Mouse (Mus musculus) right cerebral cortex, postnatal 10 days (tissue): ENCODE measurements around the gene Baiap2l1.

ENCODE experiments used
- DNase-seq, 2 experiments: peaks; one replicate each; pipeline ENCODE4 v3.0.0; 2021; ENCODE audit warnings: low spot score in 2 of 2

Gene Baiap2l1

DNA sequence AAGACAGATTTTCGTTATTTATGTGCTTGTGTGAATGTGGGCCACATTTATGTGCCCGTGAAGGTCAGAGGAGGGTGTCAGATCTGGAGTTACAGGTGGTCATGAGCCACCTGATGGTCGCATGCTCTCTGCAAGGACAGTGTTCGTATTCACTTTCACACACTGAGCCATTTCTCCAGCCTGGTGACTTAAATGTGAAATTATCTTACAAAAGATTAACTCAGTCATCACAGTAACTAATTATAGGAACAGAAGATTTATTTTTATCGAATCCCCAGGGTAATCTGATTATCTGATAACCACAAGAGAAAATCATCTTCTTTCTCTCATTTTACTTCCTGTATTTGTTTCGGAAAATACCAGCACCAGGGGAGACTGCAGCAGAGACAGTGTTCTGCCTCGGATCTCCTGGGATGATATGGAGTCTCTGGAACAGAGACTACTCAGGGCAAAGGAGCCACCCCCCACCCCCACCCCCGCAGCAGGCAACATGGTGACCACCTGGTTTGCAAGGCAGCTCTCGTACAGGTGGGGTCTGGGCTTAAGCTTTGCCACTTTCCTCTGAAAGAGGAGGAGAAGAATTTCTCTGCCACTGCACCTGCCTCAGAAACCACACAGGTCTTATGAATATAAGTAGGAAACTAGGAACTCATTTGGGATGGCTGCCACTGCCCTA lies 71.2 kb downstream of the Baiap2l1 start:
- DNase-seq = no peak

DNA sequence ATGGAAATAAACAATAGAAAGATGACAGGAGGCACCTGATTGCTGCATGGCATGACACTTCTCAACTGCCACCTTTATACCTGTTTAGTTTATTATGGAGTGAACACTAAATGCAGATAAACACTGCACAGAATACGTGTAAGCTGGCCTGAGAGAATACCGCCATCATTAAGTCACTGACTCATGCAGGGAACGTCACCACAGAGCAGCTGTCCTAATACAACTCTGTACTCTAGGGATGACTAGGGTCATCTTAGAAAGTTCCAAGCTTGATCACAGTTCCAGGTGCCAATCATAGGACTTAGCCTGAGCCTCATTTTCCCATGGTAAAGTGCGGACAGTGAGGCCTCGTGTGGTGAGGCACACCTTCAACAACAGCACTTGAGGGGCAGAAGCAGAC lies 73.3 kb downstream of the Baiap2l1 start:
- DNase-seq = no peak

DNA sequence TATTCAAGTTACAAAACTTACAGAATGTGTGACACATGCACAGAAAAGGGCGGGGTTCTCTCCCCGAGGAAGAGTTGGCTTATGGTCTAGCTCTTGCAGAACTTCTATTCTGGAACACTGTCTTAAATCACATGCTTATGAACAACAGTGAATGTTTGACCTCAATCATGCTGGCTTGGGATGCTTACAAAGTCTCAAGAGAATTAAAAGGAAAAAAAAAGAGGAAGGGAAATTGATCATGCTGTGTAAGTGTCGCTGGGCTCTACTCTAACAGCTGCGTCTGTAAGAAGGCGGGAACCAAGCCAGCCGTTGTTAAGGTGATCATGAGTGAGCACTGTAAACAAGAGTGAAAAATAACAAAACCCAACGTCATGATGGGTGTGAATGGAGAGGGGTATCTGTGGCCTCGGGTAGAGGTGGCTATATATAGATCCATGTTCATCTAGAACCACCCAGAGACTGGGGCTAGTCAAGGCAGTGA lies 74.3 kb downstream of the Baiap2l1 start:
- no peak for DNase-seq

DNA sequence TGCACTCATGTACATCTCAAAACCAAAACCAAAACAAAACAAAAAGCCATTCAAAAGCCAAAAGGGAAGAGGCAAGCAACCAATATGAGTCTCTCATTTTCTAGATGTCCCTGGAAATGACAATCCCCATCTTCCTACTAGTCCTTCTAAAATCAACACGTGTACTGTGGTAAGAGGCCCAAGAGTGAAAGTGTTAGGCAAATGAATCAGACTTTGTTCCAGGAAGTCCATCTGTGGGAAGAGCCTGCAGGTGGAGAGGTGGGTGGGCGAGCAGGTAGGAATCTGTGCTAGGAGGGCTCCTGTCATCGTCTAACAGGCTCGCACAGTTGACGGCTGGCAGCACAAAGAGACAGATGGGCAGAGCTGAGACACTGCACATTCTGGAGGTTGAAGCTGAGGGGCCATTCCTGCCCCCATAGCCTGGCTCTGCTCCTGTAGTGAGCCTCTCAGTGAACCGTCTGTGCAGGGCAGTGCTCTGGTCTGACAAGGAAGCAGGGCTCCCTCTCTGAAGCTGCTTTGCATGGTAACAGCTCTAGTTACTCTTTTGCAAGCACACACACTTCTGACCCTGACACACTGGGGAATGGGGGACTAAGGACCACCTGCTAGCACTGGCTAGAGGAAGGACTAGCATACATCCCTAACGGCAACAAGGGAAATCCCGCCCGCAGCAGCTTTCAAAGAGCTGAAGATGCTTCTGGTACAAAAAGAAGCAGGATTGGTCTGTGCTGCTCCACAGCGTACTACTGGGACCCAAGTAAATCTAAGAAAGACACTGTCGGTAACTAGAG lies 75.2 kb downstream of the Baiap2l1 start:
- DNase-seq = no peak

DNA sequence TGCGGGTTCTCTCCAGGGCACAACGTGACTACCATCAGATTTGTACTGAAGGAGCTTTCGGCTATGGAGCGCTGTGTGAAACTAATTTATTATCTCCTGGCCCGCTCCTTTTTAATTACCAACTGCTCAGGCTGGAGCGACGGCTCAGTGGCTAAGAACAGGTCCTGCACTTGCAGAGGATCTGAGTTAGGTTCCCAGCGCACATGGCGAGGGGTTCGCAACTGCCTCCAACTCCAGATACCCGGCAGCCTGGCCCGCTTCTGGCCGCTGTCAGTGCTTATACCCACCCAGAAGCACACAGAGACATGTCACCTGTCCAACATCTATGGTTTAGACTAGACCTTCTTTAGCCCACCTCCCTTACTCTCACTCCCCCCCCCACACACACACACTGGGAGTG lies 78.0 kb downstream of the Baiap2l1 start:
- no peak for DNase-seq

DNA sequence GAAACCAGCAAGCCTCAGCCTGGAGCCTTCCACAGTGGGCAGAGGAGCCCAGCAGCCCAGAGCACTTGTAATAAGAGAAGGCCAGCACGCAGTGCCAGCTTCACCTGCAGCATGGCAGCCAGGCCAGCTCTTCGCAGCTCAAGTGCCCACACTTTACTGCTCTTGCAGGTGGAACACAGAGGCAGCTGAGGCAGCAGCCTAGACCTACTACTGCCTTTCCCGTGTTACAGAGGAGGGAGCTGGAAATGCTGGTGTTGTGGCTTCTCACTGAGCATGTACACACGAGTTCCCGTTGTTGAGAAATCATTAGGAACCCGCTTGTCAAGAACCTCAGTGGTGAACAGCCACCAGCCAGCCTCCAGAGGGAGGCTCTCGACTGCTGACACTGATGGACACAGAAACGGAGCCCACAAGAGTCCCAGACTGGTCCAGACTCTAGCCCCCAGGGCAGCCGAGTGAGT lies 78.8 kb downstream of the Baiap2l1 start:
- DNase-seq = no peak

DNA sequence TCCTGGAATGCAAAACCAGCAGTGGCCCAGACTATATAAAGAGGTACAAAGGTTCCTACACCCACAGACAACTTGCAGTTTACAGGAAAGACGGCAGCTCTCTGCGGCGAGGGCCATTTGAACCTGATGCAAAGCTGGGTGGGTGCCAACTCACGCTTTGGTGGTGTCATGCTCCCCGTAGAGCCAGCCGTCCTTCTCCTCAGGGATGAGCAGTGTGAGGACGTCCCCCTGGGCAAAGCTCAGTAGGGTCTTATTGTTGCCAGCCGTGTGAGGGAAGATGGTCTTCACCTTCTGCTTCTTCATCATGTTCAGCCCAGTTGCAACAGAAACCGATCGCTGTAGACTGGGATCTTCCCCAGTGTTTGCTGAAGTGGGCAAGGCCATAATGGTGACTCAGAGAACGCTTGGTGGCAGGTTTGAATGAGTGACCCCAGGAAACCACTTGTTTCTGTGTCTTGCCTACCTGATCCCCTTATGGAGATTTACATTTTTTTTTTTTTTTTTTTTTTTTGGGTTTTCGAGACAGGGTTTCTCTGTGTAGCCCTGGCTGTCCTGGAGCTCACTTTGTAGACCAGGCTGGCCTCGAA lies 79.4 kb downstream of the Baiap2l1 start:
- no peak for DNase-seq

DNA sequence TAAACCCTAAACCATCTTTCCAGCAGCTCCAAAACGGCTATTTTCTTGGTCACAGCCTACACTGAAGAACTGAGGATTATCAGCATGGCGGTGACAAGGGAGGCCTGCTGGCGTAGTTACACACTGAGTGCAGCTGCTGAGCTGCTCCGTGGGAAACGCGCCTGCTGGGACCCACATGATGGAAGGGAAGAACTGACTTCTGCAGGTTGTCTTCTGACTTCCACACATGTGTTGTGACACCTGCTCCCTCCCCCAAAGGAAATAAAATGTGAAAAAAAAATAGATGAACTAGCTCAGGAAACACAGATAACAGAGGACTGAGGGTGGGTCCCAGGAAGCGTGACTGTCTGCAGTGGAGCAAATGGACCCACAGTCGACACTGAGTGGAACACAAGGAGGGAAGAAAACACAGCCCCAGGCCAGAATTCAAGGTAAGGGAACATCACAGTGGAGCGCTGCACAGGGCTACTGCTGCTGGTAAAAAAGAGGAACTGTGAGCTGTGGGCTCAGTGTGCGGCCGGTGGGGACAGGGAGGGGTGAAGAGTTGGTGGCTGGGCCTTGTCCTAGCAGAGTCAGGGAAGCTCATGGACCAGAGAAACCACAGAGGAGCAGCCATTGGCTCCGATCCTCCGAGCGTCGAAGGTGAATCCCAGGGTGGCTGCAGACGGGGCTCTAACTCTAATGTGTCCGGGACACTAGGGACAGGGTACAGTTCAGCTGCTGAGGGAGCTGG lies 80.8 kb downstream of the Baiap2l1 start:
- peak in 1 of 2 experiments; percentile 20 for DNase-seq

DNA sequence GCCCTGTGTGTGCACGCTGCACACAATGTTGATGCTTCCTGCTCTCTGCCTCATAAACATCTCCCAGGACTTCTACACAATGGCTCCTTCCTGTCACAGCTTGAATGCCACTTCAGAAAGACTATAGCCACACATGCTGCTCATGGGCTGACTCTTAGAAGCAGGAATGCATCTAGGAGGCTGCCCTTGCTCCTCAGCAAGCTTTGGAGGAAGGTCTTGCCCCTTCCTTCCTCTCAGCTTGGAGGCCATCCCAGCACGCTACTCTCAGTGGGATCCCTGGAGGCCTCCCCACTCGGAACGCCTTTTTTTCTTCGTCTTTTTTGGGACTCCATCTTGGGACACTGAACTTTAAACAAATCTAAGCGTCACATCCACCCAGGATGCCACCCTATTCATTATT lies 83.0 kb downstream of the Baiap2l1 start:
- DNase-seq = no peak

DNA sequence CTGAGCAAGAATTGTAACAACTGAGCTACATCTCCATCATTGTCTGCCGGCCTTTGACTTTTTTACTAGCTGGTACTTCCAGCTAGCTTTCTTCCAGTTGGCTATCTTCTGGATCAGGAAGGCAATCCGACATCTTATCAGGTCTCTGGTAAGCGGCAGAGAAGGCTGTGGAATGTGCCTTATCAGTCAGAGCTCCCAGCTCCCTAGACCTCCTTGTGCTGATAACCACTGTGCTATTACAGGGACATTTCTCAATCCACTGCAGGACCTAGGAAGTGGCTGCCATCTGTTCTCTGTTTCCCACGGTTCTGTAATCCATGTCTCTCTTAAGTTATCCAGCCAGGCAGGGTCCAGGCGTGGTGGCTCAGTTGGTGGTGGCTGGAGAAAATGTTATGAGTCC lies 86.1 kb downstream of the Baiap2l1 start:
- DNase-seq = no peak

DNA sequence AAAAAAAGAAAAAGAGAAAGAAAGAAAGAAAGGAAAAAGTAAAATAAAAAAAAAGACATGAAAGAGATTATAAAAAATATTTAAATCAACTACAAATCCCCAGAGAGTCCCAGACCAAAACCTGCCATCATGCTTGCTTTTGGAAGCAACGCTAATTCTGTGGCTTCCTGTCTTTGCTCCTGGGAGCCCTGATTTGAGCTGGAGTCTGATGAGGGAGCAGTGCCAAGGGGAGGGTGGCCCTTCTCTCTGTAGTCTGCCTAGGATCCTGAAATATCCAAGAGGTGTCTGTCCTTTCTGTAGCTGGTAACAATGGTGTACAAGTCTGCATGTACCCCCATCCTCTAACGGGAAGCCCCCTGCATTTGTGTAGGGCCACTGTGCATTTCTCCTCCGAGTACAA lies 86.8 kb downstream of the Baiap2l1 start:
- DNase-seq = no peak

DNA sequence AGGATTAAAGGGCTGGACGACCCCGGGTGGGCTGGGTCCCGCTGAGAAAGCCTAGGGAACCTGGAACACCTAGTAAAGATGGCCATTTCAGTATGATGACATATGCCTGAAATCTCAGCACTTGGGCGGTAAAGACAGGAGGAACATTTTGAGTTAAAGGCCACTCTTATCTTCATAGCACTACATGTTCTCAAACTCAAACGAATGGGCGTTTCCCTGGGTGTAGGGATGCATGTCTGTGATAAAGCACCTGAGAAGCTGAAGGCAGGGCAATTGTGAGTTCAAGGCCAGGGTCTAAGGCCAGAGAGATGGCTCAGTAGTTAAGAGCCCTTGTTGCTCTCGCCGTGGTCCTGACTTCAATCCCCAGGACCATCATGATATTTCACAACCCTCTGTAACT lies 87.5 kb downstream of the Baiap2l1 start:
- DNase-seq = no peak

DNA sequence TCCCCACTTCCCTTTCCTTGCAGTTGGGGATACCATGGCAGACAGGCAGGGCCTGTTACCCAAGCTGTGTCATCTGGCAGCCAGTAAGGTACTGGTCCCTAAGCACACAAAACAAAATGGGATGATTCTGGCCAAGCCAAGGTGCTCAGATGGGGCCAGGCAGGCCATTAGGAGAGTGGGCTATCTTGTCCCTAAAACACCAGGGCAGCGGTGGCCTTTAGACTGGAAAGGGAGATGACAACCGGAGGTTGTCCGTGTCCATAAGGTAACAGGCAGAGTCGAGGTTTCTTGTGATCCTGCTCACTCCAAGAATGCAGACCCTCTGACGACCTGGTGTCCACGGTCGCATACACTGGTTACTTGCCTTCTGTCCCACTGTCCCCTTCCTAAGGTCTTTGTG lies 88.0 kb downstream of the Baiap2l1 start:
- no peak for DNase-seq

DNA sequence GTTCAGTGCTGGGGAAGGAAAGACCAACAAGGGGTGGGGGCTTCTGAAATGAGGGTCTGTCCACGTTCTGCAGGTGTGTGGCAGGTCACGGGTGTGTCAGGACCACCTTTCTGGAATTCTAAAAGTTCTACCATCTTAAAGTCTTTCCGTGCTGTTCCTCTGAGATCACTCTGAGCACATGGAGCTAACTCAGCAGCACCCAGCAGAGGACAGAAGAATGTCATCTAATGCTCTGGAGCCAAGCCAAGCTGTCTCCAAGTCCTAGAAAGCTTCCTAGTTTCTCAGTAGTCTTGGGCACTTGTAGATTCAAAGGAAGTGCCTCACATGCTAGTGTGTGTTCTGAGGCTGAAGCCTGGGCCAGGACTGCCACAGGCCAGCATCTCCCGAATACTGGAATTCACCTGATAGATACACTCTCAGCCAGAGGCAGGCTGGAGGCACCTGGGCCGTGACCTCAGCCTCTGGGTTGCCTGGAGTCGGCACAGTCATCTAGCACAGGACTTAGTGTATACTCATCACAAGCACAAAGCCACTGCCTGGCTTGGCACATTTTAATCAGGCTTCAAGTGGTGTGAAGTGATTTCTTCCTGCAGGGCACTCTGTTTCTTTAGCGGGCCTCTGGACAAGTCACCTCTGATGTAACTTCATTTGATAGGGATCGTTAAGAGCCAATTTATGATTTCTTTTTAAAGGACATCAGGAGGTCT lies 90.2 kb downstream of the Baiap2l1 start:
- DNase-seq = peak; percentile 79 to 80

DNA sequence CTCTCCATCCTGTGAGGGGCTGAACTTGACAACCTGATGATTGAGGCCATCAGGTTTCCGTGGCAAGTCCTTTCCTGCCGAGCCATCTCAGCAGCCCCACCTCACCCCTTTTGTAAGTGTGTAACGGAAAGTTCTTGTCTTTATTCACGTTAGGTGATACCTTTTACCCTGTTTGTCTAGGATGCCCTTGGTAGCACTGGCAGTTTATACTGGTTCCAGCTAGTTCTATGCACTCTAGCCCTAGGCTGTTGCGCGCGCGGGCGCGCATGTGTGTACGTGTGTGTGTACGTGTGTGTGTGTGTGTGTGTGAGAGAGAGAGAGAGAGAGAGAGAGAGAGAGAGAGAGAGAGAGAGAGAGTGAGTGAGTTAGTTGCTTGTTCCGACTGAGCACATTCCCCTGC lies 94.4 kb downstream of the Baiap2l1 start:
- no peak for DNase-seq

DNA sequence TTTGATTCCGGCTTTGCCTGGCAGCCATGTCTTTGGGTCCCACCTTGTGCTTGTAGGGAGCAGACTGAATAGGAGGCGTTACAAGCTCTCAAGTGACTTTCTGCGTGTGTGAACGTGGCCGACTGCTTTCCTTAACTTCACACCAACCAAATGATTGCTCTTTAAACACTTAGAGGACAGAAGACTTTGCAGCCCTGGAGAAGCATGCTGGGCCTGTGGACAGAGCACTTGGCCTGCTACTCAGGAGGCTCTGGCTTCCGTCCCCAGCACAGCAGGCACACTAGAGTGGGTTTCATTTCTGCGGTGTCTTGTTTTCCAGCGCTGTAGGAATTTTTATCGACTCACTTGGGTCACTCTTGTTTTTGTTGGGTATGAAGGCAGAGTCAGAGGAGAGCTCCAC lies 94.8 kb downstream of the Baiap2l1 start:
- DNase-seq = no peak

DNA sequence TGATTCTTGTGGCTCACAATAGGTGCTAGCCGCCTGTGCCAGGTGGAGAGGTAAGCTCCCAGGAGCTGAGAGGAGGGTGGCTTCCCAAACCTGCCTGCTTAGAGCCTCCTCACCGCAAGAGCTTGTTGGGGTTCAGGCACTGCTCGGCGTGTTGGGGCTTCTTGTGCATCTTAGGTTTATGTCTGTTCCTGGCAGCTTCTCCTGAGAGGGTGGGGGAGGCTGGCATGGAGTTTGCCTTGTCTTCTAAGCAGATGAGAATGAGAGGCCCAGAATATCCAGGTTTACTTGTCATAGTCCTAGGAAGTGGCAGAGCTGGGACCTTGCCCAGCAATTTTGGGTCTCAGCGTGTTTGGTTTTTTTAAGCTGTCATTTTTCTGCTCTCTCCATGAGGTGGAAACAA lies 96.1 kb downstream of the Baiap2l1 start:
- peak in 1 of 2 experiments; percentile 55 for DNase-seq

DNA sequence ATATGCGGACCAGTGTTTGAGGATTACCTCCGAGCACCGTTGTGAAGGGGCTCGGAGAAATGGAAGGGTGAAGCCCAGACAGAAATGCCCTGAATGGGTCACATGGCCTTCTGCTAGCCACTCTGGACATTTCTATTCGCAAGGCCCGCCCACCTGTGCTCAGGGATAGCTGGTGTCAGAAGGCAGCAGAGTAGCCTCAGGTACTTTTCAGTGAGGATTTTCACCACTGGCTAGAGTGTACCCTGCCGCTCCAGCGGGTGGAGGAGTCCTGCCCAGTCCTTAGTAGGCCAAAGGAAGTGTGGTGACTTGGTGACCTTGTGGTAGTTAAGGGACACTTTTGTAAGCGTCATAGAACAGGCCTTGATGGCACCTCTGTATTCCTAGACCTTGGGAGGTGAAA lies 96.6 kb downstream of the Baiap2l1 start:
- DNase-seq = no peak

DNA sequence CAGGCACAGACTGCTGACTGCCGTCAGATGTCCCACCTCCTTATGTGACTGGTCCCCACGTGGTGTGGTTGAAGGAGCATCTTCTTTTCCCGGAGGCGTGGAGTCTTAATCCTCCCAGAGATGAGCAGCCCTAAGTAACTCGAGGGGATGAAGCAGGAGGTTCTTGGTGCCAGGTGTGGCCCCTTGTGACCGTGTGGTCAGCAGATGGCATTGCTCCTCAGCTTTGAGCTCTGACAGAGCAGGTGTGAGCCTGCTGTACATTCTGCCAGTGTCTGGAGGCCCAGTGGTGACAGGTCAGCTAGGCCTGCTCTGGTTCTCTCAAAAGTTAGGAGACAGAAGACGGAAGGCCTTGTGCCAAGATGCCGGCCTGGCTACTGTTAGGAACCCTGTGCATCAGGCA lies 97.4 kb downstream of the Baiap2l1 start:
- DNase-seq = no peak

DNA sequence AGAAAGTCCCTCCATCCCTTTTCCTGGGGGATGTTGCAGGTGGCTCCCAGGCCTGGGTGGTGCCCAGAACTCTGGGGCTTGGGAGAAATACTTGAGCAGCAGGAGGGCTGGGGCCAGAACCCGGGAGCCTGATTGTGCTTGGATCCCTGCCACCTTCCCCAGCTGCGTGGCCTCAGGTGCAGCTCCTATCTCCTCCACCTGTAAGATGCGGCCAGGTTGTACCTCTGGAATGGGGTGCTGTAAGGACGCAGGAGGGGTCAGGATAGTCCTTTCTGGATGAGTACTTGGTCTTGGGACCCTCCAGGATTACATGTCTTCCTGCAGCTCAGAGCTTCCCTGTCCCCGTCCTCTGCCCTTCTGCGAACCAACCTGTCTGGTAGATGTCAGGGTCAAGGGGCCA lies 98.7 kb downstream of the Baiap2l1 start:
- DNase-seq = no peak

DNA sequence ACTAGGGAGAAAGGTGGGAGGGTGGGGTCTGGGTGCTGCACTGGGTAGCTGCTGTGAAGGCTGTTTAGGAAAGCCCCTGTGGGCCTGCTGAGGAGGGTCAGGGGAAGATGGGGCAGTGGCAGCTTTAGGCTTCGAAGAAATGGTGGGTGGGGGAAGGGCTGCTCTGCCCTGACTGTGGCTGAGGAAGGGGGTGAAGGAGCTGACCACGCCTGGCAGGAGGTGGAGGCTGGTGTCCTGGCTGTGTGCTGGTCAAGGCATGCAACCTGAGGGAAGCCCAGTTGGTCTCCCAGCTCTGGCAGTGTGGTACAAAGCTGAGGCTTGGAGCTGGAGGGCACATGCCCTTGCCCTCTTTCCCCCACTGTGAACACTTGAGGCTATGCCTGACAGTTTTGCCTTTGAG lies 99.2 kb downstream of the Baiap2l1 start:
- no peak for DNase-seq
